Mouse (Mus musculus) brain, embryonic 18.5 days (tissue): ENCODE data around the gene Ak4.

Experiments
- DNase-seq: peaks from one replicate; pipeline ENCODE4 v3.0.0-alpha.2; 2012; ENCODE audit warnings: low read depth, low spot score

The Ak4 gene

DNA sequence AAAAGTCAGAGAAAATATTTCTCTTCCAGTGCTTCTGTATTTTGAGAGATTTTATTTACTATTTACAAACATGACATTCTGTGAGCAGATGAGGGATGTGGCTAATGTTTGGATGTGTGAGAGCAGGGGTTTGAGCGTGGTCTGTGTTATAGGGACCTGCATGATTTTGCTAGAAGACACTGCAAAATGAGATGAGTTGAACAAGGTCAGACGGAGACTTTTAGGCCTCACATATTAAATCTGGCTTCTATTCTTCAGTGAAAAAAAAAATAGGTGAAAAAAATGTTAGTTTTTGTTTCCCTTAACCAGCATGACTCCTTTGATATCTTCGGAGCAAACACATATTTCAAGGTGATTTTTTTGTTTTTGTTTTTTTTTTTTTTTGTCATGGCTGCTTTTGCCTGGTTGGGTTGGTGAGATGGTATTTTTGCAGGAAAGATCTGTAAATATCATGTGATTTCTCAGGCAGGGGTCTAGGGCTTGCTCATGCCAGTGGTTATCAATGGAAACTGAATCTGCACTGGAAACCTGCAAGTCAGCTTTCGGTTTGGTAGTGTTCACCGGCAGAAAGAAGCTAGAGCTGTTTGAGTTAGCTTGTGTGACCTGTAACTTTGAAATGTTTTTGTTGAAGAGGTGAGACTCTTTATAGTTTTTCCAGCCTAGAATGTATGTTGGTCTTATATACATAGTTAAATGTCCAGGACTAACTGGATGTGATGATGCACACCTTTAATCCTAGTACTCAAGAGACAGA, 92.9 kb downstream of the Ak4 start:
- no peak for DNase-seq

DNA sequence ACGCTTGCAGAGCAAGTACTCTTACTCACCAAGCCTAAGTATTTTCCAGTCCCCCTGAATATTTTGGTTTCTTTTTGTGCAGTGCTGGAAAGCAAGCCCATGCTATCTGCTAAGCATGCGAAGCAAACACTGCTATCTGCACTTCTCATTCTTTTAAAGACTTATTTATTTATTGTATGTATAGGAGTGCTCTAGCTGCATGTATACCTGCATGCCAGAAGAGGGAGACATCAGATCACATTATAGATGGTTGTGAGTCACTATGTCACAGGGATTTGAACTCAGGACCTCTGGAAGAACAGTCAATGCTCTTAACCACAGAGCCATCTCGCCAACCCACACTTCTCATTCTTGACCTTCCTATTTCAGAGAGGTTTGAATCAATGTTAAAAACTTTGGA, 94.2 kb downstream of the Ak4 start:
- DNase-seq: no peak

DNA sequence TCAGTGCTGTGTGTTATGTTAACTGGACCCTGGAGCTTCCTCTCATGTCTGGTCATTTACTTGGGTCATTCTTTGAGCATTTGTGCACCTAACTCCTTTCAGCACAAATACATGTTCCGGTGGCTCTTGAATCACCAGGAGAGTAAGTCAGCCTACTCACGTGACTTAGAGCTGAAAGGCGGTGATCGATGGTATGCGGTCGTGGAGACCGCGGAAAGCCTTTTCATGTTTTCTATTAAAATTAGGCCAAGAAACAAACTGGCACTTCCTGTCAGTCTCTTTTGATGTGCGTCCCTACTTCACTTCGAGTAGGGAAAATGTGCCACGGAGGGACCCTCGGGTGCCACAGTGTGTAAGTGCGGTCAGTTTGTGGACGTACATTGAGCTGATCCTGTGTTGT, 96.8 kb downstream of the Ak4 start:
- DNase-seq: no peak
